Mouse (Mus musculus) heart, embryonic 12.5 days (tissue): Measurements from ENCODE around the gene Pars2. TPM values are rescaled to one million over a fixed set of nuclear protein-coding genes. Genes with fewer than 3 reads are reported as not detected.

Experiments
- ATAC-seq: fragments of 200-750 bp; cut with Nextera tagmentation; 2 replicates; pipeline ENCODE4 v1.8.0; 2017; ENCODE audit warnings: moderate TSS enrichment, moderate library complexity; ENCODE audit not compliant: insufficient number of reproducible peaks, low FRiP score
- H3K27ac ChIP-seq: fragments of 300-500 bp; sonication (generic); 2 replicates; pipeline ENCODE4 v1.5.1; 2016; ENCODE audit warnings: mild to moderate bottlenecking, moderate library complexity; ENCODE audit not compliant: poor library complexity, severe bottlenecking
- H3K27me3 ChIP-seq: fragments of 300-500 bp; sonication (generic); replicated peaks from 2 replicates; pipeline ENCODE4 v1.6.1; 2016; ENCODE audit warnings: mild to moderate bottlenecking, moderate library complexity
- H3K36me3 ChIP-seq: fragments of 300-500 bp; sonication (generic); 2 replicates; pipeline ENCODE4 v1.6.1; 2016; ENCODE audit warnings: mild to moderate bottlenecking, moderate library complexity
- H3K4me1 ChIP-seq: fragments of 300-500 bp; sonication (generic); replicated peaks from 2 replicates; pipeline ENCODE4 v1.6.1; 2016; ENCODE audit warnings: mild to moderate bottlenecking
- H3K4me2 ChIP-seq: fragments of 300-500 bp; sonication (generic); 2 replicates; pipeline ENCODE4 v1.6.1; 2016; ENCODE audit warnings: mild to moderate bottlenecking, moderate library complexity
- H3K4me3 ChIP-seq: fragments of 300-500 bp; sonication (generic); 2 replicates; pipeline ENCODE4 v1.5.1; 2016; ENCODE audit warnings: mild to moderate bottlenecking
- H3K9ac ChIP-seq: fragments of 300-500 bp; sonication (generic); 2 replicates; pipeline ENCODE4 v1.6.1; 2016; ENCODE audit warnings: mild to moderate bottlenecking, moderate library complexity
- H3K9me3 ChIP-seq: fragments of 300-500 bp; sonication (generic); replicated peaks from 2 replicates; pipeline ENCODE4 v1.6.1; 2016; ENCODE audit warnings: mild to moderate bottlenecking, moderate library complexity
- WGBS: fragments of 180-500 bp; shearing (Covaris S2); methylation state at CpG from one replicate; pipeline ENCODE4 v1.1.7; 2016; 5-methylcytosine and 5-hydroxymethylcytosine counted together
- polyA plus RNA-seq: library from polyadenylated mRNA; unstranded; fragments of >200 nt; fragmentation: Nextera tagmentation; extraction: Ambion mirVana; gene quantifications from 2 replicates; pipeline ENCODE4 v1.2.1, GENCODE M21; 2016

The Pars2 gene
- polyA plus RNA-seq, 1 experiment from 2014 or later, result 13.6 TPM

DNA sequence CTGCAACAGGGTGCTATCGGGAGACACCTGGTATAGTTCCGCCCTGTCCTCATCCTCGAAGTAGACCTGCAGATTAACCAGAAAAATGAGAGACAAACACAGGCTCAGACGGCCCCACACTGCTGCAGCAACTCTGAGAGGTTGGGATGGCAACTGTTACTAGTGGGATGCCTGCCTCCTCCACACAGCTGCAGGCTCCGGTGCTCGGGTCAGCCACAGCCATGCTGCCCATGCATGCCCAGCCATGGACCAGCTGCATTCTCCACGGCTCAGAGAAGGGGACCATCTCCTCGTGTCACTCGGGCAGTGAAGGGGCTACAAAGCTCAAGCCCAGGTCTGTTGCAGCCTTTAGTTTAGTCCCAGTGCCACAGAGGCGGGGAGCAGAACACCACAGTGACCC lies 14.8 kb downstream of the Pars2 start:
- no peak overlapping the region for H3K4me2 ChIP-seq
- H3K4me3 ChIP-seq, result no peak overlapping the region
- no peaks in the 10 kb centered on the region for H3K4me1 ChIP-seq
- no peak overlapping the region for H3K27ac ChIP-seq
- H3K9me3 ChIP-seq, result no peaks in the 10 kb centered on the region
- no peak overlapping the region for H3K9ac ChIP-seq
- H3K27me3 ChIP-seq, result no peaks in the 10 kb centered on the region
- WGBS, result 88% methylated on average over 10 of the region's 10 CpGs
- H3K36me3 ChIP-seq, result peaks cover 98% of the 10 kb centered on the region
- ATAC-seq, result no peak

DNA sequence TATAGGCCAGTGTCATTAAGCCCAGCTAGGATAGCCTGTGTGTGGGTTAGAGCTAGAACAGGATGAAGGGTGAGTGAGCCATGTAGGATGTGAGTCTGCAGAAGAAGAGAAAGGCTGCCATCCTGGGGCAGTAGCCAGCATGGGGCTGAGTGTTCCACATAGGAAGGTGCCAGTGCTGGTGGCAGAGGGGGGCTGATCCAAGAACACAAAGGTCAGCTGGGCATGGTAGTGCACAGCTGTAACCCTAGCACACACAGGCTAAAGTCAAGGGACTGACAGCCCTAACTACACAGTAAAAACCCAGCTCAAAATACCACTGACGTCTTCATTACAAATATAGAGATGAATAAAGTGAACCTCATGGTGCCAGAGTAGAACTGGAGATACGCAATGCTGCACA lies 15.7 kb downstream of the Pars2 start:
- Histone ChIP-seq H3K4me2 (no peak overlapping the region), H3K36me3 (peaks cover 99% of the 10 kb centered on the region), H3K4me3 (no peak overlapping the region), H3K27me3 (no peaks in the 10 kb centered on the region), H3K9me3 (no peaks in the 10 kb centered on the region), H3K9ac (no peak overlapping the region), H3K27ac (no peak overlapping the region), H3K4me1 (no peaks in the 10 kb centered on the region)
- 84% methylated on average over 2 of the region's 2 CpGs for WGBS
- no peak for ATAC-seq

DNA sequence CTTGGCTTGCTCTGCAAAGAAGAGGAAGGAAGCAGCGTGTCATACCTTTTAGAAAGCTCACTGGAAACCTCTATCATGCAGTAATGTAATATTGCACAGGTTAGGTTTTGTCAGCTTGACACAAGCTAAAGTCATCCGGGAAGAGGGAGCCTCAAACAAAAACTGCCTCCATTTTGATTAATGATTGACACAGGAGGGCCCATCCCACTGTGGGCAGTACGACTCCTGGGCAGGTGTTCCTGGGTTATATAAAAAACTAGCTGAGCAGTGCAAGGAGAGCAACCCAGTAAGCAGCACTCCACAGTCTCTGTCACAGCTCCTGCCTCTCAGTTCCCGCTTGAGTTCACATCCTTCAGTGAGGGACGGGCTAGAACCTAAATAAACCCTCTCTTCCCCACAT lies 25.9 kb downstream of the Pars2 start:
- no peak overlapping the region for H3K4me2 ChIP-seq
- H3K36me3 ChIP-seq, result peaks cover 55% of the 10 kb centered on the region
- no peak overlapping the region for H3K4me3 ChIP-seq
- no peaks in the 10 kb centered on the region for H3K27me3 ChIP-seq
- no peak for ATAC-seq
- peaks cover 11% of the 10 kb centered on the region for H3K4me1 ChIP-seq
- H3K27ac ChIP-seq, result no peak overlapping the region
- H3K9me3 ChIP-seq, result no peaks in the 10 kb centered on the region
- H3K9ac ChIP-seq, result no peak overlapping the region
- WGBS, result 88% methylated on average over 5 of the region's 5 CpGs

DNA sequence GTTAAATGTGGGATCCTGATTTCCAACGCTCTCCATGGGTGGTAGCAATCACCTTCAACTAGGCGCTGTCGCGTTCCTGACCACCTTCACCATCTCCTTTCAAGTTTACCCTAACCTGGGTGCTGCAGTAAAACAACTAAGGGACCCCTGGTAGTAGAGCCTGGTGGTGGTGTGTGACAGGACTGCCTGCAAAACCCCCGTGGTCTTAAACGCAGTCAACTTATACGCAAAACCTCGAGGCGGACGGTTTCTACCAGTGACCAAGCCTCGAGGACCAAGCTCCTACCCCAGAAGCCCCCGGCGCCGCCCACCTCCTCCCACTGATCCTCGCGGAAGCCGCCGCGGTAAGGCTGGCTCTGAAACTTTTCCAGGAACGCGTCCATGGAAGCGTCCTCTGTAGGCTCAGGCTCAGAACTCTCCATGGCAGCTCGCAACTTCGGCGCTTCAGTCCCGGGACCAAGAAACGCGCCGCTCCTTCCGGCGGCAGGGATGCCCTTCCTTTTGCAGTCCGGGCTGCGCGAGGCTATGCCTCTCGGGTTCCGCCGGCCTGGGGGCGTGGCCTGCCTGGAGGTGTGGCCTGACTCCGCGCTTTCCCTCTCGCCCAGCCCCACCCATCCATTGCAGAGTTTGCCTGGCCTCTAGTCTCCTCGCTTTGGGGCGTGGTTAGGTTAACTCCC lies 27.7 kb downstream of the Pars2 start, which contains the start of gene Ttc4:
Gene Ttc4, minus strand, starts transcription at position 503 of the 677 bp plus-strand sequence.
- ATAC-seq, result peak; percentile 97
- Histone ChIP-seq H3K4me1 (peaks cover 11% of the 10 kb centered on the region), H3K36me3 (peaks cover 36% of the 10 kb centered on the region), H3K27me3 (no peaks in the 10 kb centered on the region), H3K9me3 (no peaks in the 10 kb centered on the region), H3K4me2 (peak within 1 kb of the TSS; percentile 91), H3K27ac (peak within 1 kb of the TSS; percentile 22; the same call in 1 of the 2 replicates), H3K4me3 (peak within 1 kb of the TSS; percentile 91), H3K9ac (peak within 1 kb of the TSS; percentile 93)
- WGBS, result under 1% methylated on average over 43 of the region's 43 CpGs

DNA sequence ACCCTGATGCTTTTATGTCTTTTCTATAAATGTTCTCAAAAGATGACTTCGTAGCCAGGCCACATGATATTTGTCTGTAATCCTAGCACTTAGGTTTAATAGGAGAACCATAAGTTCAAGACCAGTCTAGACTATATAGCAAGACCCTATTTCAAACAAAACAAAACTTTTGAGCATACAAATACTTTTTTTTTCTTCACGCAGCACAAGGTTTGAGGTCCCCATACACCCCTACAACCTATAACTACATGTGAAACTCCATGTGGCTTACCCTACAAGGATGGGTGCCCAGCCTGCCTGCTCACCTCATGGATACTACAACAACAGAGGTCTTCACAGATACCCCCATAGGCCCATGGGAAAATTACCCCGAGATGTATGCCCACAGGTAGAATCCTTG lies 28.3 kb downstream of the Pars2 start:
- no peak overlapping the region for H3K9ac ChIP-seq
- H3K9me3 ChIP-seq, result no peaks in the 10 kb centered on the region
- WGBS, result 48% methylated on average over 3 of the region's 3 CpGs
- ATAC-seq, result peak; percentile 9; the same call in 1 of the 2 replicates
- H3K27me3 ChIP-seq, result no peaks in the 10 kb centered on the region
- peak overlapping the region; percentile 91 for H3K4me2 ChIP-seq
- no peak overlapping the region for H3K27ac ChIP-seq
- H3K36me3 ChIP-seq, result peaks cover 32% of the 10 kb centered on the region
- H3K4me3 ChIP-seq, result peak overlapping the region; percentile 91
- peaks cover 11% of the 10 kb centered on the region for H3K4me1 ChIP-seq

DNA sequence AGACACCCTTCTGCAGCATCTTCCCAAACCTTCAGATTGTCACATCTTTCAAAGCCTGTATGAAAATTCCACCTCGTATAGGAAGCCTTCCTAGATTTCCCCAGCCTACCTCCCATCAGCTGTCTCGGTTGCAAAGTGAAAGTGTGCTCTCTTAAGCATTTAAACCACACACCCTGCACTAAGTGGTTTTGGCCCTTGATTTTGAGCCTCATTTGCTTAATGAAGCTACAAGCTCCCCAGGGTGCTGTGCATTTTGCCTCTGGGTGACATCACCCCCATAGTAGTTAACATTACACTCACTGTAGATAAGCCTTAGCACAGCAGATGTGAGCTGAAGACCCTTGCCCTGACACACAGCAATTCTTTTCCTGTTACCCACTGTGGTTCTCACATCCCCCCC lies 30.1 kb downstream of the Pars2 start:
- no peak overlapping the region for H3K4me3 ChIP-seq
- H3K4me1 ChIP-seq, result peaks cover 11% of the 10 kb centered on the region
- peaks cover 14% of the 10 kb centered on the region for H3K36me3 ChIP-seq
- no peak overlapping the region for H3K9ac ChIP-seq
- H3K27ac ChIP-seq, result no peak overlapping the region
- no peak for ATAC-seq
- H3K9me3 ChIP-seq, result no peaks in the 10 kb centered on the region
- no peak overlapping the region for H3K4me2 ChIP-seq
- 51% methylated on average over 2 of the region's 2 CpGs for WGBS
- no peaks in the 10 kb centered on the region for H3K27me3 ChIP-seq

DNA sequence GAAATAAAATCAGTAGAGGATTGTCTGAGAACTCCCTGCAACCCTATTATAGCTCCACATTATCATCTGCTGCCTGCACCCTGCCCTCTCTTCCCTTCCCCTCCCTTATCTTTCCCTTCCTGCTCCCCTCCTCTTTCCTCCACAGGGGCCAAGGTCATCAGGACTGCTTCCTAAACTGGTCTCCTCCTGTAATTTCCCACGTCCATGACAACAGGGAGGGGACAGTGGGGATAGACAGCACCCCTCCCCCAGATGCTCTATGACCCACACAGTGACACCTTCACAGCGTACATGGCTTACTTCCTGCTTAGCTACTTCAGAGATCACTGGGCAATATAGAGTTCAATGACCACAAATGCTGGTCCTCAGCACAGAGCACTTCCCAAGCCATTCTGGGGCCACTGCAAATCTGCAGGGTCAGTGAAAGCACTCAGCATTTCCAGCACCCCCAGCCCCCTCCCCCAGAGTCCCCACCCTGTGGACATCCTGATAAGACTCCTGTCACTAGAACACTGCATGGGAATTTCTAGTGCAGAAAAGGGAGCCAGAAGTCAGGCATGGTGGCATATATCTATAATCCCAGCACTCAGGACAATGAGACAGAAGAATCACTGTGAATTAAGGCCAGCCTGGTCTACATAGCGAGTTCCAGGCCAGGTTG lies 37.9 kb downstream of the Pars2 start:
- H3K27ac ChIP-seq, result peak overlapping the region; percentile 53

DNA sequence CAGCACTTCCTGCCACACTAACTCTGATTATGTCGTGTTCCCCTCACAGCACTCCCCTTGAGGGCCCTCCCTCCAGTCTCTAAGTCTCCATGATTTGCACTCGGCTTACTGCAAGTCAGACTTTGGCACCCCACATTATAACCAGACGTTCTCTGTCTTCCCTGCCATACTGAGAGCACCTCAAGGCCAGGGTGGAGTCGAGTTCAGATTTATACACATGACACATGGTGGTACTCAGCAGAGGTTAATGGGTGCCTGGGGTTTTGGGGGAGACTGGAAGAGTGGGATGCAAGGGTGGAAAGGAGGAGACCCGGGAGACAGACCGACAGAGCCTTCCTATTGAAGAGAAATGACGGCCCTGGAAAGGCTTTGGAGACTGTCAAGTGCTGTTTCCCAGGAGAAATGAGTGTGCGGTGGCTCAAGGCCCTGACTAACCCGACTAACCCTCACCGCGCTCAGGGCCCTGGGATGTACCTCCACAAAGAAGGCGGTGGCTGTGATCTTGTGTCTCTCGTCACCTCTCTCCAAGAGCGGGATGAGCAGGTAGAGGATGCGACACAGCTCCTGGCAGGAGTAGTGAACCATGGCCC lies 43.1 kb downstream of the Pars2 start:
- no peak for ATAC-seq
- WGBS, result 77% methylated on average over 15 of the region's 15 CpGs
- H3K4me3 ChIP-seq, result no peak overlapping the region
- H3K36me3 ChIP-seq, result no peaks in the 10 kb centered on the region
- no peaks in the 10 kb centered on the region for H3K9me3 ChIP-seq
- H3K4me2 ChIP-seq, result no peak overlapping the region
- no peak overlapping the region for H3K27ac ChIP-seq
- H3K27me3 ChIP-seq, result peaks cover 31% of the 10 kb centered on the region
- peaks cover 2% of the 10 kb centered on the region for H3K4me1 ChIP-seq
- H3K9ac ChIP-seq, result no peak overlapping the region

More for the DNA sequence above, 37.9 kb downstream of the Pars2 start:
- Histone ChIP-seq H3K4me3 (no peak overlapping the region), H3K9ac (no peak overlapping the region), H3K4me2 (no peak overlapping the region), H3K36me3 (no peaks in the 10 kb centered on the region), H3K9me3 (no peaks in the 10 kb centered on the region), H3K4me1 (peaks cover 10% of the 10 kb centered on the region), H3K27me3 (peaks cover 14% of the 10 kb centered on the region)
- peak; percentile 86 for ATAC-seq
- whole genome bisulfite sequencing, result 22% methylated on average over 3 of the region's 3 CpGs

DNA sequence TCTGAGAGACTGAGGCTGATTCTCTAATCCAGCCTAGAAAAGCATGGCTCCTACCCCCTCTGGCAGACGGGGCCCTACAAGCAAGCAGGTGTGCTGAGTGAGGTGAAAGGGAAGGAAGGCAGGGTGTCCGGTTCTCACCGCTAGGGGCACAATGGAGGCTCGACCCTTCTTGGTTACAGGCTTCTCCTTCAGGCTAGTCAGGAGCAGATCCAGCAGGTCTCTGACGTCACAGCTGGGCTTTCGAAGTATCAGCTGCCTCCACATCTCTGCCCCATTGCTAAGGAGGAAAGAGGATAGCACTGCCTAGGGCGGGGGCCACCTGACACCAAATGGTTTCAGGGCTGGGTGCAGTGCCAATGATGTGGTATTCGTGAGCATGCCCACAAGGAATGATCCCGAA lies 49.1 kb downstream of the Pars2 start:
- 17% methylated on average over 9 of the region's 9 CpGs for WGBS
- 0 out of 2 replicates have a peak, but pooled peaks have one; percentile 16 for ATAC-seq
- H3K9ac ChIP-seq, result no peak overlapping the region
- H3K9me3 ChIP-seq, result no peaks in the 10 kb centered on the region
- no peak overlapping the region for H3K4me3 ChIP-seq
- H3K4me2 ChIP-seq, result no peak overlapping the region
- H3K27me3 ChIP-seq, result peaks cover 42% of the 10 kb centered on the region
- H3K4me1 ChIP-seq, result peaks cover 5% of the 10 kb centered on the region; the same call in 1 of the 2 replicates
- H3K27ac ChIP-seq, result no peak overlapping the region
- H3K36me3 ChIP-seq, result no peaks in the 10 kb centered on the region

DNA sequence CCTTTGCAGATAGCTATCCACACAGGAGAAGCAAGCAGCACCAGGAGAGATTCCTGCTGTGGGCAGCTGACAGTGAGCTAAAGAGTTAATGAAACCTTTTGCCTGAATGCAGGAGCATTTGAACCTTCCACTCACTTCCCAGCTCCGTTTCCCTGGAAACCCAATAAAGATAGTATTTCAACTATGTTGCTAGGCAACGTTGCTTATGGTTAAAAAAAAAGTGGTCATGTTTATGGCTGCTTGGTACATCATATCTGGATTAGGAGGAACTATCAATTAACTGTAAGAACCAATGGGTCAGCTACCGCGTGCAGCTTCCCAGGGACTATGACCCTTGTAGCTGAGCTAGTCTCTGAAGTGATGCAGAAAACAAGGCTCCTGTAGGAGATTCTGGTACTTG lies 49.9 kb downstream of the Pars2 start:
- no peak overlapping the region for H3K27ac ChIP-seq
- ATAC-seq, result no peak
- WGBS, result 59% methylated on average over 4 of the region's 4 CpGs

DNA sequence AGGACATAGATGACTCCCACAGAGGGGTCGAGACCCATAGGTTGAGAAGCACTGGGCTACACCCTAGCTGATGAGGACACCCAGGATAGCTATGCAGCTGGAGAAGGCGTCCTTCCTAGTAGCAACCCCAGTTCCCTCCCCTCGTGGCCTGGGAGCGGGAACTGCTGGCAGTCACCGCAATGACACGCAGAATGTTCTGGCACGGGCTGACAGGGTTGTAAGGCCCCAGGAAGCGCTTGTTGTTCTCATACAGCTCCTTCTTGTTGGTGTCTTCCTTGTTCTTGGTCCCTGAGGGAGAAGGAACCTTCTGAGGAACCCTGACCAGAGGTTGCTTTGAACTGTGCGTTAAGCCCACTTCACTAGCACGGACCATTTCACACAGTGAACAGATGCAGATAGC lies 53.1 kb downstream of the Pars2 start:
- H3K9ac ChIP-seq, result no peak overlapping the region
- ATAC-seq, result no peak
- H3K4me2 ChIP-seq, result no peak overlapping the region
- H3K4me3 ChIP-seq, result no peak overlapping the region
- H3K27ac ChIP-seq, result no peak overlapping the region
- no peaks in the 10 kb centered on the region for H3K36me3 ChIP-seq
- WGBS, result 74% methylated on average over 10 of the region's 10 CpGs
- H3K4me1 ChIP-seq, result peaks cover 10% of the 10 kb centered on the region; the same call in 1 of the 2 replicates
- no peaks in the 10 kb centered on the region for H3K9me3 ChIP-seq
- H3K27me3 ChIP-seq, result peaks cover 29% of the 10 kb centered on the region

More for the DNA sequence above, 49.9 kb downstream of the Pars2 start:
- Histone ChIP-seq H3K4me1 (peaks cover 5% of the 10 kb centered on the region; the same call in 1 of the 2 replicates), H3K4me2 (no peak overlapping the region), H3K9ac (no peak overlapping the region), H3K9me3 (no peaks in the 10 kb centered on the region), H3K4me3 (no peak overlapping the region), H3K36me3 (no peaks in the 10 kb centered on the region), H3K27me3 (peaks cover 36% of the 10 kb centered on the region)
